Mouse (Mus musculus) retina, adult 2 months (tissue): ENCODE data around the gene Armc10.
"Not testable (repeated sequence)": the region's sequence is repeated elsewhere in the genome, so short reads cannot be mapped to it uniquely, and the experiment has no call there.

Experiments
- DNase-seq: peaks from one replicate; pipeline ENCODE4 v3.0.0-alpha.2; 2012; ENCODE audit warnings: low read depth, low spot score

Armc10 gene

GRCm38 (mm10) chr5:21702873-21703475 lies 57.4 kb downstream of the Armc10 start:
- DNase-seq: no peak

DNA sequence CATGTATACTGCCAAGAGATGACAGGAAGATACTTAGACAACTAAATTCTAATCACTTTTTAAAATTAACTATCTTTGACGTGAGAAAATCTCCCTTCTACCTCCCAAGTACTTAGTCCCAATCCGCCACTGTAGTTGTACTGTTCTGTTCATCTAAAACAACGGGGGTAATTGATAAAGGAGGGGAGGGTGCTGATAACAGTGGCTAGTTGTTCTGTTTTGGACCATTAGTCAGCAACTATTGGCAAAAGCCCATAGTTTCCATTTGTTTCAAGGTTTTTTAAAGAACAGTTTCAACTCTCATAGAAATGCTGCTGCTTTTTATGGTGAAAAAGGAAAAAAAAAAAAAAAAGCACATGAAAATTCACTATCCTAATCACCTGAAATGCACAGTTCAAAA lies 58.1 kb downstream of the Armc10 start:
- DNase-seq: no peak

DNA sequence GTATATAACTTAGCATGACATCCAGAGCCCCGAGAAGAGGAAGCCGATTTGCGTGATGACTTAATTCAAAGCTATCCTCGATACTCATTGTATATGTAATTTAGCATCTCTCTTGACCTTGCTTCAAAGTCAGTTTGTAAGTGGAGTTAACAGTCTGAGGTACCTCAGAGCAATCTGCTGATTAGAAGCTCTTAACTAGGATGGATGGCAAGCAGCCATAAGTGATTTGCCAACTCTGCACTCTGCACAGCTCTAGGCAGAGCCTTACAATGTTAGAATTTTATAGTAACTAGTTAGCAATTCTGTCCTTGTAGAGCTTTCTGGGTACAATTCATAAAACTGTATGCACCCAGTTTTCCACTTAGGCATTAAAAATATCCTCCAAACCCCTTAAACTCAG lies 60.9 kb downstream of the Armc10 start:
- DNase-seq: no peak

- DNase-seq: not testable (repeated sequence)
Measured at GRCm38 (mm10) chr5:21708011-21708410, 62.4 kb downstream of the Armc10 start.
